Mouse (Mus musculus) olfactory bulb, adult 2 months (tissue): Measurements from ENCODE around the gene Desi2.

Experiments
- CTCF ChIP-seq: fragments of 200-500 bp; IDR thresholded peaks from 2 replicates; pipeline ENCODE4 v1.5.1; 2012; ENCODE audit warnings: low read depth, mild to moderate bottlenecking, low read length, moderate library complexity; ENCODE audit not compliant: insufficient read depth
- POLR2A ChIP-seq: fragments of 200-500 bp; IDR thresholded peaks from 2 replicates; pipeline ENCODE4 v1.6.1; 2012; ENCODE audit warnings: mild to moderate bottlenecking, low read depth, low read length, moderate library complexity; ENCODE audit not compliant: insufficient read depth

GRCm38 (mm10) chr1:178234109-178234508 lies 46.9 kb downstream of the Desi2 start:
- TF ChIP-seq CTCF = no peak
- TF ChIP-seq POLR2A = no peak
